8 mouse cellular contexts compared by ENCODE assay signal in genomic region chr4:117786963-117787362, GRCm38 (mm10). TPM values are rescaled to one million over a fixed set of nuclear protein-coding genes. Genes with fewer than 3 reads are reported as not detected.
DNase-seq lines count a peak whose midpoint lies in the region; ATAC-seq and TF ChIP-seq lines count a peak whose summit lies in the region.

No protein-coding gene starts in this region.

- peak; percentile 34 for DNase-seq in ES-E14 (ENCODE audit: low read depth, low spot score)
- peak; percentile 13 for DNase-seq in embryo, embryonic 11.5 days (ENCODE audit: low read depth, low spot score)
- no peak for DNase-seq in gastrocnemius, postnatal 10 days
- DNase-seq in thymus, postnatal 4 days = no peak

- no peaks in the 10 kb centered on the region for H3K27me3 ChIP-seq in hindbrain, embryonic 12.5 days
- no peaks in the 10 kb centered on the region for H3K27me3 ChIP-seq in limb, embryonic 15.5 days
- H3K27me3 ChIP-seq in neural tube, embryonic 13.5 days = no peaks in the 10 kb centered on the region

- 0 out of 2 replicates have a peak, but pooled peaks have one; percentile 35 for ATAC-seq in hindbrain, embryonic 12.5 days (ENCODE audit: low FRiP score)
- no peak for ATAC-seq in limb, embryonic 15.5 days (ENCODE audit: insufficient number of reproducible peaks, low FRiP score, low TSS enrichment, low read depth)
- ATAC-seq in neural tube, embryonic 13.5 days (ENCODE audit: low read depth) = peak; percentile 77; the same call in 1 of the 2 replicates
- ATAC-seq in erythroid progenitor cell, adult 5-6 weeks (replicated peaks; ENCODE audit: low FRiP score, poor library complexity, severe bottlenecking) = no peak

- in situ Hi-C loops in ES-E14 (cut with MboI; ENCODE audit: low sequenced_read_pairs in 2 of 2, unreplicated experiment in 2 of 2) = no loop called here

- H3K4me3 ChIP-seq in ES-E14 (ENCODE audit: insufficient read depth in 1 of 2, low read depth in 1 of 2, low read length in 2 of 2, poor library complexity in 1 of 2, severe bottlenecking in 1 of 2) = peak overlapping the region in 1 of 2 experiments; percentile 38; a peak in 2 of 4 replicates
- no peak overlapping the region for H3K4me3 ChIP-seq in hindbrain, embryonic 12.5 days
- peak overlapping the region; percentile 19 for H3K4me3 ChIP-seq in limb, embryonic 15.5 days
- no peak overlapping the region for H3K4me3 ChIP-seq in neural tube, embryonic 13.5 days

- no peak overlapping the region; the same call in 1 of the 2 replicates for H3K9ac ChIP-seq in ES-E14 (ENCODE audit: insufficient read depth, low read depth, low read length, poor library complexity, severe bottlenecking)
- H3K9ac ChIP-seq in hindbrain, embryonic 12.5 days = no peak overlapping the region
- no peak overlapping the region for H3K9ac ChIP-seq in limb, embryonic 15.5 days
- no peak overlapping the region for H3K9ac ChIP-seq in neural tube, embryonic 13.5 days

- no peaks in the 10 kb centered on the region for H3K36me3 ChIP-seq in ES-E14 (ENCODE audit: control insufficient read depth, insufficient read depth, low read length, poor library complexity, severe bottlenecking)
- no peaks in the 10 kb centered on the region for H3K36me3 ChIP-seq in hindbrain, embryonic 12.5 days
- H3K36me3 ChIP-seq in limb, embryonic 15.5 days = no peaks in the 10 kb centered on the region
- H3K36me3 ChIP-seq in neural tube, embryonic 13.5 days = no peaks in the 10 kb centered on the region

- no peaks in the 10 kb centered on the region; a peak in 1 of 4 replicates for H3K4me1 ChIP-seq in ES-E14 (ENCODE audit: control insufficient read depth in 2 of 2, insufficient read depth in 2 of 2, low read length in 2 of 2, poor library complexity in 1 of 2)
- H3K4me1 ChIP-seq in hindbrain, embryonic 12.5 days = no peaks in the 10 kb centered on the region
- no peaks in the 10 kb centered on the region for H3K4me1 ChIP-seq in limb, embryonic 15.5 days
- no peaks in the 10 kb centered on the region for H3K4me1 ChIP-seq in neural tube, embryonic 13.5 days (replicated peaks)

- no peak overlapping the region; the same call in 1 of the 2 replicates for H3K4me2 ChIP-seq in hindbrain, embryonic 12.5 days (replicated peaks)
- H3K4me2 ChIP-seq in limb, embryonic 15.5 days = peak overlapping the region; percentile 29; the same call in 1 of the 2 replicates
- peak overlapping the region; percentile 33 for H3K4me2 ChIP-seq in neural tube, embryonic 13.5 days

- H3K27ac ChIP-seq in ES-E14 (ENCODE audit: insufficient read depth, low read depth, low read length, poor library complexity, severe bottlenecking) = no peak overlapping the region
- H3K27ac ChIP-seq in hindbrain, embryonic 12.5 days = no peak overlapping the region
- no peak overlapping the region for H3K27ac ChIP-seq in limb, embryonic 15.5 days
- H3K27ac ChIP-seq in neural tube, embryonic 13.5 days (replicated peaks) = no peak overlapping the region

- WGBS in hindbrain, embryonic 12.5 days = 28% methylated on average over 8 of the region's 8 CpGs
- WGBS in limb, embryonic 15.5 days = 27% methylated on average over 8 of the region's 8 CpGs
- 38% methylated on average over 8 of the region's 8 CpGs for WGBS in neural tube, embryonic 13.5 days

- no peaks in the 10 kb centered on the region for H3K9me3 ChIP-seq in ES-E14 (ENCODE audit: control insufficient read depth, insufficient read depth, low read depth, low read length)
- no peaks in the 10 kb centered on the region for H3K9me3 ChIP-seq in hindbrain, embryonic 12.5 days (replicated peaks)
- H3K9me3 ChIP-seq in limb, embryonic 15.5 days = no peaks in the 10 kb centered on the region
- no peaks in the 10 kb centered on the region for H3K9me3 ChIP-seq in neural tube, embryonic 13.5 days

TF ChIP-seq in ES-E14, 5 proteins besides CTCF, POLR2A, EP300 and RAD21:
- no peak for TF ChIP-seq ZNF384 (IDR thresholded peaks at IDR 0.05; ENCODE audit: low read depth, low read length)
- TF ChIP-seq CHD2 (IDR thresholded peaks at IDR 0.05; ENCODE audit: low read depth, low read length) = no peak
- TF ChIP-seq HCFC1 (IDR thresholded peaks at IDR 0.05; ENCODE audit: borderline replicate concordance, insufficient read depth, low read length) = peak; percentile 65; the same call in 1 of the 2 replicates

RNA-seq across cellular contexts. Expression of gene Klf17, which starts 21.5 kb away (rescaled TPM):
- total RNA-seq in ES-E14 (2012; rRNA removed) = 0.53 and 0.76 TPM in 2 replicates
- not detected in 2 replicates for polyA plus RNA-seq in hindbrain, embryonic 12.5 days (2016; fragmentation: Nextera tagmentation; extraction: Ambion mirVana)
- polyA plus RNA-seq in limb, embryonic 15.5 days (2015; fragmentation: Nextera tagmentation; extraction: Ambion mirVana) = not detected in 2 replicates
- not detected in 2 replicates for polyA plus RNA-seq in neural tube, embryonic 13.5 days (2015; fragmentation: Nextera tagmentation; extraction: Ambion mirVana)
- not detected in 2 replicates for total RNA-seq in erythroid progenitor cell, adult 5-6 weeks (2015; ENCODE audit: low replicate concordance)
- not detected in 2 replicates for total RNA-seq in erythroid progenitor cell, adult 5-6 weeks (2017; ENCODE audit: low replicate concordance)
- not detected for total RNA-seq in gastrocnemius, postnatal 10 days (2021)

RNA-seq across cellular contexts. Expression of gene Slc6a9, which starts 47.3 kb away (rescaled TPM):
- total RNA-seq in ES-E14 (2012; rRNA removed) = 6.9 and 23.5 TPM in 2 replicates
- polyA plus RNA-seq in hindbrain, embryonic 12.5 days (2016; fragmentation: Nextera tagmentation; extraction: Ambion mirVana) = 14.1 and 19.7 TPM in 2 replicates
- polyA plus RNA-seq in limb, embryonic 15.5 days (2015; fragmentation: Nextera tagmentation; extraction: Ambion mirVana) = 11.6 and 13.1 TPM in 2 replicates
- 29.1 and 31.1 TPM in 2 replicates for polyA plus RNA-seq in neural tube, embryonic 13.5 days (2015; fragmentation: Nextera tagmentation; extraction: Ambion mirVana)
- total RNA-seq in erythroid progenitor cell, adult 5-6 weeks (2015; ENCODE audit: low replicate concordance) = 273 and 276 TPM in 2 replicates
- 282 and 375 TPM in 2 replicates for total RNA-seq in erythroid progenitor cell, adult 5-6 weeks (2017; ENCODE audit: low replicate concordance)
- 1 to 10 TPM; 5.6 to 6.7 TPM for total RNA-seq in gastrocnemius, postnatal 10 days (2021)

Comparison
In these comparisons a context has a peak if more than half of its experiments do, and no peak if none do; other contexts are left out.
1. DNase-seq: peak in ES-E14 (single experiment) and embryo, embryonic 11.5 days (single experiment); none in gastrocnemius, postnatal 10 days (single experiment) and thymus, postnatal 4 days (single experiment).
2. ATAC-seq: peak in hindbrain, embryonic 12.5 days (single experiment) and neural tube, embryonic 13.5 days (single experiment); none in limb, embryonic 15.5 days (single experiment) and erythroid progenitor cell, adult 5-6 weeks (single experiment).
3. RNA of gene Slc6a9, which starts 47.3 kb away (total RNA-seq): 273 to 375 TPM in erythroid progenitor cell, adult 5-6 weeks; 6.9 to 23.5 TPM in ES-E14 and 5.6 to 6.7 TPM in gastrocnemius, postnatal 10 days; every median in the first group is over 10 times any median in the second.